Mouse (Mus musculus): Measurements from ENCODE around the gene Tmem254c. TPM values are rescaled to one million over a fixed set of nuclear protein-coding genes. Genes with fewer than 3 reads are reported as not detected.
"Not testable (repeated sequence)": the region's sequence is repeated elsewhere in the genome, so short reads cannot be mapped to it uniquely, and the experiment has no call there.

Tmem254c gene
- polyA plus RNA-seq, 1 experiment from 2014 or later, result 24.2 TPM

DNA sequence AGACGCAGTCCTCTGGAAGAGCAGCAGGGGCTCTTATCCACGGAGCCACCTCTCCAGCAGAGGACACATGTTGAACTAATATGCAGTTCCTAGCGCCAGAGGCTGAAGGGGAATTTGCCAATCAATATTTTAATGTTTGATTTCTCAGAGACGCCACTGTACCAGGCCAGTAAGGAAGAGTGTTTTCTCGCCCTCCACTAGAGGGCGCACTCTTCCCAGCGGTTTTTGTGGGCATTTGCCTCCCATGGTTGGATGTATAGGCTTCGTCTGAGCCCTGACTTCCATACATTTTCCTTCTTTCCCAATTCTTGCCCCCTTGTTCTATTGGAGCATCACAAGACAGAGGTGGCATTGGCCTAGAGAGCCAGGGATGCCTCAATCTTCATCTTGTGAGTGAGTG is 20.1 kb downstream of the Tmem254c start:
- not testable (repeated sequence) for H3K9me3 ChIP-seq (replicated peaks; ENCODE audit: control insufficient read depth, low read length); H3K4me2 ChIP-seq (ENCODE audit: low read length); DNase-seq (ENCODE audit: low spot score); H3K9ac ChIP-seq (ENCODE audit: low read length); H3K36me3 ChIP-seq (ENCODE audit: control insufficient read depth, insufficient read depth, low read length); H3K4me1 ChIP-seq (ENCODE audit: control insufficient read depth, insufficient read depth, low read length); ATAC-seq; H3K27me3 ChIP-seq (replicated peaks; ENCODE audit: control insufficient read depth, insufficient read depth, low read length); H3K27ac ChIP-seq (ENCODE audit: low read depth, low read length); H3K4me3 ChIP-seq (ENCODE audit: low read depth, low read length)
- no CpG with 5 or more reads among the region's 8 CpGs for WGBS

DNA sequence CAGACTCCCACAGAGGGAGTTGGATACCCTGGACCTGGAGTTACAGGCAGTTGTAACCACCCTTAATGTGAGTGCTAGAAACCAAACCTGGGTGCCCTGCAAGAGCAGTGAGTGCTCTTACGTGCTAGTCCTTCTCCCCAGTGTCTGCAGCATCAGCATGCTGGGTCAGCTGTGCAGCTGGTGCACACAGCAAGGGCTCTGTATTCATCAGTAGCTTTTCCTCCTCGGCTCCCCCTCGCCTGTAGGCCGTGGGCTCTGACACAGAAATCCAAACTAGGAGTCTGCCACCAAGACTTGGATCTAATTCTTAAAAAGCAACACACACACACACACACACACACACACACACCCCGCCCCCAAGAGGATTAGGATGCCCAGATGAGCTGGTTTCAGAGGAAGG is 22.1 kb downstream of the Tmem254c start:
- WGBS, result no CpG with 5 or more reads among the region's 5 CpGs

GRCm38 (mm10) chr14:26042611-26043010 is 24.5 kb downstream of the Tmem254c start, which contains the start of gene Gm9780:
TSS of gene Gm9780 (minus strand) at chr14:26042711.
- H3K9me3 ChIP-seq (replicated peaks; ENCODE audit: control insufficient read depth, low read length); H3K4me2 ChIP-seq (ENCODE audit: low read length); H3K4me3 ChIP-seq (ENCODE audit: low read depth, low read length); ATAC-seq; H3K27ac ChIP-seq (ENCODE audit: low read depth, low read length); DNase-seq (ENCODE audit: low spot score); H3K36me3 ChIP-seq (ENCODE audit: control insufficient read depth, insufficient read depth, low read length); H3K27me3 ChIP-seq (replicated peaks; ENCODE audit: control insufficient read depth, insufficient read depth, low read length); H3K9ac ChIP-seq (ENCODE audit: low read length); H3K4me1 ChIP-seq (ENCODE audit: control insufficient read depth, insufficient read depth, low read length): not testable (repeated sequence)
- WGBS, result no CpG with 5 or more reads among the region's 26 CpGs

More for the DNA sequence above, 22.1 kb downstream of the Tmem254c start:
- peak; percentile 50; the same call in 1 of the 2 replicates for ATAC-seq
- H3K4me1 ChIP-seq (ENCODE audit: control insufficient read depth, insufficient read depth, low read length); H3K4me2 ChIP-seq (ENCODE audit: low read length); H3K9ac ChIP-seq (ENCODE audit: low read length); DNase-seq (ENCODE audit: low spot score); H3K4me3 ChIP-seq (ENCODE audit: low read depth, low read length); H3K27ac ChIP-seq (ENCODE audit: low read depth, low read length); H3K27me3 ChIP-seq (replicated peaks; ENCODE audit: control insufficient read depth, insufficient read depth, low read length); H3K9me3 ChIP-seq (replicated peaks; ENCODE audit: control insufficient read depth, low read length); H3K36me3 ChIP-seq (ENCODE audit: control insufficient read depth, insufficient read depth, low read length): not testable (repeated sequence)

DNA sequence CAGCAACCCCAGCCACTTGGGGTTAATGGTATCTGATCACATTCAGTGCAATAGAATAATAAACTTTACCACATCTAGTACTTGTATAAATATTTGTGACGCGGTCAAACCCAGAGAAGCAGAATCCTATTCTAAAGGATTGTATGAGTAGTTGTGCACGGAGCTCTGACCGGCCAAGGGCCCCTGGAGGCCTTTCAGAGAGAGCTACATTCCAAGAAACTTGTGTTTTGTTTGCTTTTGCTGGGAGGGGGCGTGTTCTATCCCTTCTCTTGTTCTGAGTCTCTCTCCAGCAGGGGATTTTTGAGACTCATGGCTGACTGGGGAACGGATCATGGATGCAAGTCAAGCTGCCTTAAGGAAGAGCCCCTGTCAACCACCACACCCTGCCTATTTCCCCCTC is 31.7 kb downstream of the Tmem254c start:
- H3K4me2 ChIP-seq (ENCODE audit: low read length), result not testable (repeated sequence)

GRCm38 (mm10) chr14:26034364-26034763 is 32.8 kb downstream of the Tmem254c start:
- no CpG with 5 or more reads among the region's 3 CpGs for WGBS
- not testable (repeated sequence) for H3K4me3 ChIP-seq (ENCODE audit: low read depth, low read length); DNase-seq (ENCODE audit: low spot score); H3K4me1 ChIP-seq (ENCODE audit: control insufficient read depth, insufficient read depth, low read length); H3K27ac ChIP-seq (ENCODE audit: low read depth, low read length); H3K9ac ChIP-seq (ENCODE audit: low read length); H3K4me2 ChIP-seq (ENCODE audit: low read length); H3K36me3 ChIP-seq (ENCODE audit: control insufficient read depth, insufficient read depth, low read length); H3K27me3 ChIP-seq (replicated peaks; ENCODE audit: control insufficient read depth, insufficient read depth, low read length); ATAC-seq; H3K9me3 ChIP-seq (replicated peaks; ENCODE audit: control insufficient read depth, low read length)

More for the DNA sequence above, 31.7 kb downstream of the Tmem254c start:
- H3K9ac ChIP-seq (ENCODE audit: low read length); H3K9me3 ChIP-seq (replicated peaks; ENCODE audit: control insufficient read depth, low read length); H3K36me3 ChIP-seq (ENCODE audit: control insufficient read depth, insufficient read depth, low read length); H3K4me1 ChIP-seq (ENCODE audit: control insufficient read depth, insufficient read depth, low read length); DNase-seq (ENCODE audit: low spot score); H3K27ac ChIP-seq (ENCODE audit: low read depth, low read length); H3K27me3 ChIP-seq (replicated peaks; ENCODE audit: control insufficient read depth, insufficient read depth, low read length); ATAC-seq; H3K4me3 ChIP-seq (ENCODE audit: low read depth, low read length): not testable (repeated sequence)
- WGBS, result no CpG with 5 or more reads among the region's 6 CpGs

DNA sequence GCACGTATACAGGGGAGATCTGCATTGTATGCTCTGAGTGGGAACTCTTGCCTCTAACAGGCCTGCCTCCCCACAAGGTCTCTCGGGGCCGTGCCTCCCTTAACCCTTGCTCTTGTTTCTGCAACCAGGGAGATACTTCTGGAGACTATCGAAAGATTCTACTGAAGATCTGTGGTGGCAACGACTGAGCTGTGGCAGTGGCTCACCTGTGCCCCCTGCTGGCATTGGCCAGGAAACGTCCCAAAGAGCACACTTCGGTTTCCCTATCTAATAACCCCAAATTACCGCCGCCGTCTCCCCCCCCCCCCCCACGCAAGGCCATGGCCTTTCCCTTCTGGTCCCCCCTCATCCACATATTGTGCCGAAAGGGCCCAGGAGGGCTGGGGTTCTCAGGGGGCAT is 41.5 kb downstream of the Tmem254c start:
- H3K9me3 ChIP-seq (replicated peaks; ENCODE audit: control insufficient read depth, low read length); ATAC-seq: not testable (repeated sequence)

DNA sequence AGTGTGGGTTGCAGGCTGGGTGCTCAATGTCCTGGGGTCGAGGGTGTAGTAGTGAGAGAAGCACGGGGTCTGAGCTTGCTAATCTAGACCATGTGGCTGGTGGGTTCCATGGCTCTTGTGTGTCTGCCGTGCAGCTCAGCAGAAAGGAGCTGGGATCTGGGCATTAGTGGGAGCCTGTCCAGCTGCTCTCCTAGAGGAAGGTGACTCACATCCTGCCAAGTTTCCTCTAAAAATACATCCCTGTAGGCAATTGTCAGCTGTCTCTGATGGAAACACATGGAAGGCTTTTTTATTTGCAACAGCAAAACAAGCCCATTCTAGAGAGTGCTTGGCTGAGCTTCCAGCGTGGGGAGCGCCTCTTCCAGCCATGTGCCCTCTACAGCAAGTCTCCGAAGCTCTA is 44.3 kb downstream of the Tmem254c start:
- not testable (repeated sequence) for H3K9me3 ChIP-seq (replicated peaks; ENCODE audit: control insufficient read depth, low read length); H3K4me3 ChIP-seq (ENCODE audit: low read depth, low read length); H3K27ac ChIP-seq (ENCODE audit: low read depth, low read length); ATAC-seq; H3K4me2 ChIP-seq (ENCODE audit: low read length); H3K36me3 ChIP-seq (ENCODE audit: control insufficient read depth, insufficient read depth, low read length); H3K4me1 ChIP-seq (ENCODE audit: control insufficient read depth, insufficient read depth, low read length); DNase-seq (ENCODE audit: low spot score); H3K27me3 ChIP-seq (replicated peaks; ENCODE audit: control insufficient read depth, insufficient read depth, low read length); H3K9ac ChIP-seq (ENCODE audit: low read length)
- WGBS, result no CpG with 5 or more reads among the region's 6 CpGs

More for the DNA sequence above, 41.5 kb downstream of the Tmem254c start:
- not testable (repeated sequence) for H3K4me2 ChIP-seq (ENCODE audit: low read length); DNase-seq (ENCODE audit: low spot score); H3K27ac ChIP-seq (ENCODE audit: low read depth, low read length); H3K27me3 ChIP-seq (replicated peaks; ENCODE audit: control insufficient read depth, insufficient read depth, low read length); H3K4me3 ChIP-seq (ENCODE audit: low read depth, low read length); H3K9ac ChIP-seq (ENCODE audit: low read length); H3K36me3 ChIP-seq (ENCODE audit: control insufficient read depth, insufficient read depth, low read length); H3K4me1 ChIP-seq (ENCODE audit: control insufficient read depth, insufficient read depth, low read length)
- WGBS, result no CpG with 5 or more reads among the region's 12 CpGs

- H3K36me3 ChIP-seq (ENCODE audit: control insufficient read depth, insufficient read depth, low read length); H3K9me3 ChIP-seq (replicated peaks; ENCODE audit: control insufficient read depth, low read length); H3K4me1 ChIP-seq (ENCODE audit: control insufficient read depth, insufficient read depth, low read length); DNase-seq (ENCODE audit: low spot score); ATAC-seq; H3K27ac ChIP-seq (ENCODE audit: low read depth, low read length); H3K27me3 ChIP-seq (replicated peaks; ENCODE audit: control insufficient read depth, insufficient read depth, low read length); H3K4me2 ChIP-seq (ENCODE audit: low read length); H3K4me3 ChIP-seq (ENCODE audit: low read depth, low read length); H3K9ac ChIP-seq (ENCODE audit: low read length): not testable (repeated sequence)
- no CpG with 5 or more reads among the region's 9 CpGs for WGBS
Observed at GRCm38 (mm10) chr14:26021555-26021954, 45.6 kb downstream of the Tmem254c start.

DNA sequence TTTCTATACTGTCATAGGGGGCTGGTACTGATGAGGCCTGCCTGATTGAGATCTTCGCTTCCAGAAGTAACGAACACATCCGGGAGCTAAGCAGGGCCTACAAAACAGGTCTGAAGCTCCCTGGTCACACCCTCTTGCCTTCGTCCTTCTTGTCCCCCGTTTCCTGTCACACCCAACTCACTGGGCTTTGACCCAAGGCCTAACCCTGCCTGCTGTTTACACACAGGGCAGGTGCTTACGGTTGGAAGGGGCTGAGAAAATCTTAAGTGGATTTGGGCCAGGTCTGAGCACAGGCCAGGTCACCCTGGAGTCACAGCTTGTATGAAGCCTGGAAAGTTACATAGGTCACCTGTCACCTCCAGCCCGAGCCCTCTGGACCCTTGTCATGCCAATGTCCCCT is 50.7 kb downstream of the Tmem254c start:
- H3K36me3 ChIP-seq (ENCODE audit: control insufficient read depth, insufficient read depth, low read length); ATAC-seq; H3K9ac ChIP-seq (ENCODE audit: low read length); H3K4me1 ChIP-seq (ENCODE audit: control insufficient read depth, insufficient read depth, low read length); H3K9me3 ChIP-seq (replicated peaks; ENCODE audit: control insufficient read depth, low read length); DNase-seq (ENCODE audit: low spot score); H3K4me2 ChIP-seq (ENCODE audit: low read length); H3K4me3 ChIP-seq (ENCODE audit: low read depth, low read length); H3K27ac ChIP-seq (ENCODE audit: low read depth, low read length); H3K27me3 ChIP-seq (replicated peaks; ENCODE audit: control insufficient read depth, insufficient read depth, low read length): not testable (repeated sequence)
- no CpG with 5 or more reads among the region's 7 CpGs for WGBS
